ENCODE assay signal across 8 mouse cellular contexts in genomic region chr10:93577271-93577886, GRCm38 (mm10). TPM values are rescaled to one million over a fixed set of nuclear protein-coding genes. Genes with fewer than 3 reads are reported as not detected.
A peak's percentile ranks its signal among the peaks of the same experiment; 100 is the strongest.
DNase-seq lines count a peak whose midpoint lies in the region; ATAC-seq lines count a peak whose summit lies in the region.

No protein-coding gene starts in this region.

- H3K9ac ChIP-seq in heart, embryonic 11.5 days (ENCODE audit: low read depth, low read length), result no peak overlapping the region
- no peak overlapping the region for H3K9ac ChIP-seq in forebrain, embryonic 13.5 days
- no peak overlapping the region for H3K9ac ChIP-seq in hindbrain, embryonic 14.5 days

- peaks cover 4% of the 10 kb centered on the region; the same call in 1 of the 2 replicates for H3K36me3 ChIP-seq in heart, embryonic 11.5 days (ENCODE audit: control insufficient read depth, insufficient read depth, low read length)
- H3K36me3 ChIP-seq in forebrain, embryonic 13.5 days (ENCODE audit: poor library complexity, severe bottlenecking), result peaks cover 15% of the 10 kb centered on the region
- H3K36me3 ChIP-seq in hindbrain, embryonic 14.5 days (replicated peaks; ENCODE audit: control insufficient read depth, insufficient read depth), result peaks cover 14% of the 10 kb centered on the region

- DNase-seq in heart, adult 11 months, result peak; percentile 94
- DNase-seq in c-Kit-positive CD71-positive TER-119-negative erythroid progenitor cells, embryonic 14.5 days (ENCODE audit: low read depth), result peak; percentile 64
- peak; percentile 77 for DNase-seq in hindbrain, embryonic 14.5 days (ENCODE audit: low spot score)
- peak; percentile 53 to 61 for DNase-seq in layer of hippocampus, postnatal 36 days
- DNase-seq in spleen, adult 18-20 months, result peak; percentile 20 to 64

- no peaks in the 10 kb centered on the region for H3K9me3 ChIP-seq in heart, embryonic 11.5 days (replicated peaks; ENCODE audit: control insufficient read depth, low read length)
- no peaks in the 10 kb centered on the region for H3K9me3 ChIP-seq in forebrain, embryonic 13.5 days (replicated peaks)
- no peaks in the 10 kb centered on the region for H3K9me3 ChIP-seq in hindbrain, embryonic 14.5 days (ENCODE audit: control insufficient read depth, low read length)

- no peak overlapping the region for H3K4me3 ChIP-seq in heart, embryonic 11.5 days (ENCODE audit: low read depth, low read length)
- no peak overlapping the region for H3K4me3 ChIP-seq in forebrain, embryonic 13.5 days
- no peak overlapping the region for H3K4me3 ChIP-seq in hindbrain, embryonic 14.5 days (replicated peaks; ENCODE audit: low read length)

- no peak overlapping the region for H3K27ac ChIP-seq in heart, embryonic 11.5 days (ENCODE audit: low read depth, low read length)
- H3K27ac ChIP-seq in forebrain, embryonic 13.5 days, result no peak overlapping the region
- H3K27ac ChIP-seq in hindbrain, embryonic 14.5 days, result no peak overlapping the region

- no peak overlapping the region for H3K4me2 ChIP-seq in heart, embryonic 11.5 days
- H3K4me2 ChIP-seq in forebrain, embryonic 13.5 days, result no peak overlapping the region
- H3K4me2 ChIP-seq in hindbrain, embryonic 14.5 days (replicated peaks), result no peak overlapping the region

- H3K27me3 ChIP-seq in heart, embryonic 11.5 days (ENCODE audit: control insufficient read depth, insufficient read depth, low read length), result no peaks in the 10 kb centered on the region
- H3K27me3 ChIP-seq in forebrain, embryonic 13.5 days, result no peaks in the 10 kb centered on the region
- no peaks in the 10 kb centered on the region for H3K27me3 ChIP-seq in hindbrain, embryonic 14.5 days (ENCODE audit: control insufficient read depth, insufficient read depth, low read length)

- no peaks in the 10 kb centered on the region for H3K4me1 ChIP-seq in heart, embryonic 11.5 days (ENCODE audit: control insufficient read depth, insufficient read depth, low read length)
- no peaks in the 10 kb centered on the region for H3K4me1 ChIP-seq in forebrain, embryonic 13.5 days
- H3K4me1 ChIP-seq in hindbrain, embryonic 14.5 days (replicated peaks; ENCODE audit: control insufficient read depth, insufficient read depth, low read length), result no peaks in the 10 kb centered on the region

- WGBS in heart, embryonic 11.5 days (ENCODE audit: insufficient replicate concordance), result 60% methylated on average over 13 of the region's 13 CpGs
- 68% methylated on average over 13 of the region's 13 CpGs for WGBS in forebrain, embryonic 13.5 days
- WGBS in hindbrain, embryonic 14.5 days, result 66% methylated on average over 13 of the region's 13 CpGs

- ATAC-seq in heart, embryonic 11.5 days (replicated peaks; ENCODE audit: insufficient number of reproducible peaks, low FRiP score, low TSS enrichment), result no peak
- peak; percentile 33; the same call in 1 of the 2 replicates for ATAC-seq in forebrain, embryonic 13.5 days
- ATAC-seq in hindbrain, embryonic 14.5 days (ENCODE audit: low FRiP score), result no peak; the same call in 1 of the 2 replicates
- peak; percentile 77 for ATAC-seq in megakaryocyte-erythroid progenitor cell, adult 5-6 weeks (replicated peaks; ENCODE audit: low FRiP score, low TSS enrichment, poor library complexity, severe bottlenecking)

RNA-seq across cellular contexts. Expression of gene Snrpf, which starts 12.1 kb away (rescaled TPM):
- polyA plus RNA-seq in heart, embryonic 11.5 days (2014; fragmentation: Nextera tagmentation; extraction: Ambion mirVana), result 92.0 and 98.2 TPM in 2 replicates
- 124 and 146 TPM in 2 replicates for polyA plus RNA-seq in forebrain, embryonic 13.5 days (2015; fragmentation: Nextera tagmentation; extraction: Ambion mirVana)
- 63.5 and 72.6 TPM in 2 replicates for polyA plus RNA-seq in hindbrain, embryonic 14.5 days (2014; fragmentation: Nextera tagmentation; extraction: Ambion mirVana)
- total RNA-seq in layer of hippocampus, postnatal 36 days (2021), result 10 to 100 TPM; 11.7 to 12.6 TPM
- 264 and 276 TPM in 2 replicates for total RNA-seq in megakaryocyte-erythroid progenitor cell, adult 5-6 weeks (2014; fragmentation: Nextera tagmentation)
- total RNA-seq in megakaryocyte-erythroid progenitor cell, adult 5-6 weeks (2017), result 328 and 443 TPM in 2 replicates

RNA-seq across cellular contexts. Expression of gene Ccdc38, which starts 36.9 kb away (rescaled TPM):
- polyA plus RNA-seq in heart, embryonic 11.5 days (2014; fragmentation: Nextera tagmentation; extraction: Ambion mirVana), result 0.19 and 0.21 TPM in 2 replicates
- 0.41 and 0.68 TPM in 2 replicates for polyA plus RNA-seq in forebrain, embryonic 13.5 days (2015; fragmentation: Nextera tagmentation; extraction: Ambion mirVana)
- 0.25 and 0.51 TPM in 2 replicates for polyA plus RNA-seq in hindbrain, embryonic 14.5 days (2014; fragmentation: Nextera tagmentation; extraction: Ambion mirVana)
- not detected for total RNA-seq in layer of hippocampus, postnatal 36 days (2021)
- total RNA-seq in megakaryocyte-erythroid progenitor cell, adult 5-6 weeks (2014; fragmentation: Nextera tagmentation), result not detected in 2 replicates
- total RNA-seq in megakaryocyte-erythroid progenitor cell, adult 5-6 weeks (2017), result not detected in 2 replicates

RNA-seq across cellular contexts. Expression of gene Amdhd1, which starts 37.5 kb away (rescaled TPM):
- polyA plus RNA-seq in heart, embryonic 11.5 days (2014; fragmentation: Nextera tagmentation; extraction: Ambion mirVana), result 0.23 and 0.24 TPM in 2 replicates
- polyA plus RNA-seq in forebrain, embryonic 13.5 days (2015; fragmentation: Nextera tagmentation; extraction: Ambion mirVana), result 0.30 TPM in 1 of 2 replicates, not detected in the other
- 0.08 and 0.20 TPM in 2 replicates for polyA plus RNA-seq in hindbrain, embryonic 14.5 days (2014; fragmentation: Nextera tagmentation; extraction: Ambion mirVana)
- total RNA-seq in layer of hippocampus, postnatal 36 days (2021), result under 1 TPM; 0.27 to 0.40 TPM
- total RNA-seq in megakaryocyte-erythroid progenitor cell, adult 5-6 weeks (2014; fragmentation: Nextera tagmentation), result not detected in 2 replicates
- total RNA-seq in megakaryocyte-erythroid progenitor cell, adult 5-6 weeks (2017), result not detected in 2 replicates

Comparison
In these comparisons a context has a peak if more than half of its experiments do, and no peak if none do; other contexts are left out.
1. DNase-seq: peak in every context shown above with its lines; median percentile 94 in heart, adult 11 months; 77 in hindbrain, embryonic 14.5 days; 64 in c-Kit-positive CD71-positive TER-119-negative erythroid progenitor cells, embryonic 14.5 days; 57 in layer of hippocampus, postnatal 36 days; 42 in spleen, adult 18-20 months.
2. ATAC-seq: peak in forebrain, embryonic 13.5 days (single experiment) and megakaryocyte-erythroid progenitor cell, adult 5-6 weeks (single experiment); none in heart, embryonic 11.5 days (single experiment) and hindbrain, embryonic 14.5 days (single experiment).